Mouse (Mus musculus): ENCODE measurements around the gene Dhx36. TPM values are rescaled to one million over a fixed set of nuclear protein-coding genes. Genes with fewer than 3 reads are reported as not detected.

The Dhx36 gene
- total and polyA plus RNA-seq, 2 experiments from 2014 or later: 29.5 to 47.4 TPM

DNA sequence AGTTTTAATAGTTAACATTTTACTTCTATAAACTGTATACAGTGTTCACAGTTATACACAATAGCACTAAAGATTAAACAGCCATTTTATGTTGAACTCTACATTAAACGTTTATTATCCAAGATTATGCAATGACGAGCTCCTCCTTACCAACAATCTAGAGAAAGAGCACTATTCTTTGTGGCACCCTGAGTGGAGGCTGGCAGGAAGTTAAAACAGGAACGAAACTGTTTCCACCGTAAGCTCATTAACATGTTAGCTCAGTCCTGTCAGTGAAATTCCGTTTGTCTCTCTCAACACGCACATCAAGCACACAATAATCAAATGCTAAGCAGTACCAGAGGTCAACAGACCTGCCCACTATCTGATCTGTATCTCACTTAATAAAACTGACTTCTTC is 14.2 kb downstream of the Dhx36 start:
- DNase-seq (ENCODE audit: low spot score) (no peak), ATAC-seq (no peak)
- Histone ChIP-seq H3K4me3 (ENCODE audit: low read length) (no peak overlapping the region), H3K9me3 (ENCODE audit: low read length) (no peaks in the 10 kb centered on the region), H3K36me3 (ENCODE audit: insufficient read depth, low read length) (peaks cover 39% of the 10 kb centered on the region), H3K27ac (no peak overlapping the region), H3K4me2 (ENCODE audit: low read depth, low read length) (no peak overlapping the region), H3K27me3 (ENCODE audit: insufficient read depth, low read length) (no peaks in the 10 kb centered on the region), H3K9ac (replicated peaks; ENCODE audit: low read length) (no peak overlapping the region), H3K4me1 (ENCODE audit: insufficient read depth, low read length) (no peaks in the 10 kb centered on the region)
- 78% methylated on average over 6 of the region's 6 CpGs for WGBS
- TF ChIP-seq CTCF (IDR thresholded peaks at IDR 0.05; ENCODE audit: low read depth): no peak

GRCm38 (mm10) chr3:62484340-62484739 is 22.5 kb downstream of the Dhx36 start:
- WGBS: 95% methylated on average over 2 of the region's 2 CpGs
- no peak for ATAC-seq
- H3K27me3 ChIP-seq (ENCODE audit: insufficient read depth, low read length): no peaks in the 10 kb centered on the region

GRCm38 (mm10) chr3:62470179-62470578 is 36.6 kb downstream of the Dhx36 start:
- no peak overlapping the region for H3K27ac ChIP-seq
- H3K36me3 ChIP-seq (ENCODE audit: insufficient read depth, low read length): peaks cover 45% of the 10 kb centered on the region
- H3K4me3 ChIP-seq (ENCODE audit: low read length): no peak overlapping the region
- H3K27me3 ChIP-seq (ENCODE audit: insufficient read depth, low read length): no peaks in the 10 kb centered on the region
- ATAC-seq (no peak), DNase-seq (ENCODE audit: low spot score) (peak; percentile 11)
- WGBS: 85% methylated on average over 1 of the region's 1 CpGs
- TF ChIP-seq CTCF (IDR thresholded peaks at IDR 0.05; ENCODE audit: low read depth): no peak
- H3K4me2 ChIP-seq (ENCODE audit: low read depth, low read length): no peak overlapping the region
- H3K9me3 ChIP-seq (ENCODE audit: low read length): no peaks in the 10 kb centered on the region
- H3K9ac ChIP-seq (replicated peaks; ENCODE audit: low read length): no peak overlapping the region
- no peaks in the 10 kb centered on the region for H3K4me1 ChIP-seq (ENCODE audit: insufficient read depth, low read length)

More at GRCm38 (mm10) chr3:62484340-62484739, 22.5 kb downstream of the Dhx36 start:
- Histone ChIP-seq H3K9me3 (ENCODE audit: low read length) (no peaks in the 10 kb centered on the region), H3K36me3 (ENCODE audit: insufficient read depth, low read length) (peaks cover 18% of the 10 kb centered on the region), H3K9ac (replicated peaks; ENCODE audit: low read length) (no peak overlapping the region), H3K27ac (no peak overlapping the region), H3K4me1 (ENCODE audit: insufficient read depth, low read length) (no peaks in the 10 kb centered on the region), H3K4me3 (ENCODE audit: low read length) (no peak overlapping the region), H3K4me2 (ENCODE audit: low read depth, low read length) (no peak overlapping the region)
- TF ChIP-seq CTCF (IDR thresholded peaks at IDR 0.05; ENCODE audit: low read depth): no peak
- no peak for DNase-seq (ENCODE audit: low spot score)

DNA sequence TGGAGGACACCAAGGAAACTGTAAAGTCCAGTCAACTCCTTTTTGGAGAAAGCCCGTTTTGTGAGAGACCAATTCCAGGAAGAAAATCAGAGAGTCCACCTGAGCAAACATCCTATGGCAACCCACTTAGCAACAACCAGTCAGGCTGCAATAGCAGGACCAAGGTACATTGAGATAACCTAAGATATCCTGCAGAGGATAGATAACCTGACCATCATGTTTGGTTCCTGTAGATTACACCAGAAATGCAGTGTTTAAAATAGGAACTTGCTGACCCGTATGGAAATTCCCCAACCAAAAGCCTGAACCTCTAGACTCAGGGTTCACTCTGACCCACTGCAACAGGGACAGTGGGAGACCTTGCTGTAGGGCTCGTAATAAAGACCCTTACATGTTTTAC is 42.5 kb downstream of the Dhx36 start:
- Histone ChIP-seq H3K27me3 (ENCODE audit: insufficient read depth, low read length) (no peaks in the 10 kb centered on the region), H3K4me2 (ENCODE audit: low read depth, low read length) (no peak overlapping the region), H3K27ac (no peak overlapping the region), H3K4me1 (ENCODE audit: insufficient read depth, low read length) (no peaks in the 10 kb centered on the region), H3K9ac (replicated peaks; ENCODE audit: low read length) (no peak overlapping the region), H3K9me3 (ENCODE audit: low read length) (no peaks in the 10 kb centered on the region), H3K4me3 (ENCODE audit: low read length) (no peak overlapping the region), H3K36me3 (ENCODE audit: insufficient read depth, low read length) (peaks cover 44% of the 10 kb centered on the region)
- ATAC-seq: no peak
- 90% methylated on average over 3 of the region's 3 CpGs for WGBS
- DNase-seq (ENCODE audit: low spot score): no peak
- TF ChIP-seq CTCF (IDR thresholded peaks at IDR 0.05; ENCODE audit: low read depth): no peak

GRCm38 (mm10) chr3:62459483-62459882 is 47.3 kb downstream of the Dhx36 start:
- Histone ChIP-seq H3K4me1 (ENCODE audit: insufficient read depth, low read length) (no peaks in the 10 kb centered on the region; the same call in 1 of the 2 replicates), H3K4me3 (ENCODE audit: low read length) (no peak overlapping the region), H3K9ac (replicated peaks; ENCODE audit: low read length) (no peak overlapping the region), H3K36me3 (ENCODE audit: insufficient read depth, low read length) (peaks cover 20% of the 10 kb centered on the region), H3K9me3 (ENCODE audit: low read length) (no peaks in the 10 kb centered on the region), H3K27ac (no peak overlapping the region), H3K4me2 (ENCODE audit: low read depth, low read length) (no peak overlapping the region), H3K27me3 (ENCODE audit: insufficient read depth, low read length) (no peaks in the 10 kb centered on the region)
- TF ChIP-seq CTCF (IDR thresholded peaks at IDR 0.05; ENCODE audit: low read depth): no peak
- DNase-seq (ENCODE audit: low spot score): no peak
- WGBS: 75% methylated on average over 6 of the region's 6 CpGs
- no peak for ATAC-seq

DNA sequence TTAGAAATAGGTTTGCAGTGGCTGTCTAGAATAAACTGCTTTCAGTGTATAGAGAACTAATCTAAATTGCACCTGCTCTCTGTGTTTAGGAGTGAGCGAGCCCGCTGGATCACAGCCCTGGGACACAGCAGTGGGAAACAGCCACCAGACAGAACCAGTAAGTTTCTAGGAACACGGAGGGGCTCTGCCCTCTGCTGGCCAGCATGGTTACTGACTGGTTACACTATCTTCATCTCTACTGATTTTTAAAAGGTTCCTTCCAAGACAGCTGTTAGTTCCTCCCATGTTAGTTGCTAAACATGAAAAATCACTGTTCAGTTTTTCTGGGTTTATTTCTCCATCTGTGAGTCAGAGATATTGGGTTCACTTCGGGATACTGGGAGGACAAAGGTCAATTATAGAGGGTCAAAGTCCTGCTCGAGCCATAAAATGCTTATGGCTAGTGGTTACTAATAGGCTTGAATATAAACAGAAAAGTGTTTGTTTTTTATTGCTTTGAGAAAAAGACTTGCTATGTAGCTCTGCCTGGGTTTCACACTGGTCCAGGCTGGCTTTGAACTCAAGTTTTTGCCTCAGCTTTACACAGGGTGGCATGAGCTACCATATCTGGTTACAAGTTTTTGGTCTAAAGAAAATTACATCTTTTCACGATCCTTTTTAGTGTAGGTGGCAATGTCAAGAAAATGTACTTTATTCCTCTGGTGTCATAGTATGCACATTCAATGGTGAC is 48.4 kb downstream of the Dhx36 start:
- 43% methylated on average over 6 of the region's 6 CpGs for WGBS
- ATAC-seq (peak; percentile 62), DNase-seq (ENCODE audit: low spot score) (peak; percentile 82)
- no peak overlapping the region for H3K4me3 ChIP-seq (ENCODE audit: low read length)
- H3K9me3 ChIP-seq (ENCODE audit: low read length): no peaks in the 10 kb centered on the region
- no peak overlapping the region for H3K27ac ChIP-seq
- peak; percentile 84 for TF ChIP-seq CTCF (IDR thresholded peaks at IDR 0.05; ENCODE audit: low read depth)
- H3K36me3 ChIP-seq (ENCODE audit: insufficient read depth, low read length): peaks cover 18% of the 10 kb centered on the region
- H3K27me3 ChIP-seq (ENCODE audit: insufficient read depth, low read length): no peaks in the 10 kb centered on the region
- no peak overlapping the region for H3K9ac ChIP-seq (replicated peaks; ENCODE audit: low read length)
- H3K4me1 ChIP-seq (ENCODE audit: insufficient read depth, low read length): peaks cover 6% of the 10 kb centered on the region; the same call in 1 of the 2 replicates
- no peak overlapping the region for H3K4me2 ChIP-seq (ENCODE audit: low read depth, low read length)

DNA sequence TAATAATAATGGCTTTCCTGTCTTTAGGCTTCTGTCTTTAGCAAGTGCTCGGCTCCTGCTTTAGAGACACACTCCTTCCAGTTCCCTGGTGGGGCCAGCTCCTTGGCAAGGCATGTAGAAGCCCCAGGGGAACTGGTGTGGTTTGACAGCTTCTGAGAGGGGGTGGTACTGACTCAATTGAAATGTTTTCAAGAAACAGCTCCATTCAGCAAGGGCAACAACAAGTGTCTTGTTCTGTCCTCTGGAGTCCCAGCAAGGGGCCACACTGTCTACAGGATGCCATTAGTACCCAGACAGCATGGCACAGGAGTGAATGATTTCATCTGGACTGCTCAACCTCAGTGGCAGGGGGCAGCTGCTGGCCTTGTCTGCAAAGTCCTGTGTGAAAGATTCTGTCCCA is 51.0 kb downstream of the Dhx36 start:
- H3K27ac ChIP-seq: peak overlapping the region; percentile 71; the same call in 1 of the 2 replicates
- H3K4me2 ChIP-seq (ENCODE audit: low read depth, low read length): no peak overlapping the region
- no peaks in the 10 kb centered on the region for H3K27me3 ChIP-seq (ENCODE audit: insufficient read depth, low read length)
- H3K9ac ChIP-seq (replicated peaks; ENCODE audit: low read length): no peak overlapping the region
- ATAC-seq (peak; percentile 94), DNase-seq (ENCODE audit: low spot score) (peak; percentile 83)
- 9% methylated on average over 1 of the region's 1 CpGs for WGBS
- H3K9me3 ChIP-seq (ENCODE audit: low read length): no peaks in the 10 kb centered on the region
- no peak for TF ChIP-seq CTCF (IDR thresholded peaks at IDR 0.05; ENCODE audit: low read depth)
- H3K4me1 ChIP-seq (ENCODE audit: insufficient read depth, low read length): peaks cover 6% of the 10 kb centered on the region; the same call in 1 of the 2 replicates
- H3K4me3 ChIP-seq (ENCODE audit: low read length): no peak overlapping the region
- 0 out of 2 replicates have a peak, but pooled peaks cover 4% of the 10 kb centered on the region for H3K36me3 ChIP-seq (ENCODE audit: insufficient read depth, low read length)

All from hindbrain, postnatal 0 days (tissue).